Mouse (Mus musculus) hindbrain, postnatal 0 days (tissue): Measurements from ENCODE around the gene Crybb1. TPM values are rescaled to one million over a fixed set of nuclear protein-coding genes. Genes with fewer than 3 reads are reported as not detected.

Experiments
- ATAC-seq: fragments of 200-750 bp; cut with Nextera tagmentation; 2 replicates; pipeline ENCODE4 v1.8.0; 2017; ENCODE audit warnings: mild to moderate bottlenecking, moderate TSS enrichment, moderate library complexity
- DNase-seq: peaks from one replicate; pipeline ENCODE4 v3.0.0-alpha.2; 2015; ENCODE audit warnings: low spot score
- H3K27ac ChIP-seq: fragments of 300-500 bp; sonication (generic); 2 replicates; pipeline ENCODE4 v1.5.1; 2014; ENCODE audit warnings: mild to moderate bottlenecking
- H3K27me3 ChIP-seq: fragments of 300-500 bp; sonication (generic); 2 replicates; pipeline ENCODE4 v1.6.1; 2014; ENCODE audit warnings: low read length, mixed read lengths; ENCODE audit not compliant: insufficient read depth
- H3K36me3 ChIP-seq: fragments of 300-500 bp; sonication (generic); 2 replicates; pipeline ENCODE4 v1.6.1; 2014; ENCODE audit warnings: low read length, mixed read lengths; ENCODE audit not compliant: insufficient read depth
- H3K4me1 ChIP-seq: fragments of 300-500 bp; sonication (generic); 2 replicates; pipeline ENCODE4 v1.6.1; 2014; ENCODE audit warnings: antibody characterized with exemption, low read length, mixed read lengths; ENCODE audit not compliant: insufficient read depth
- H3K4me2 ChIP-seq: fragments of 300-500 bp; sonication (generic); 2 replicates; pipeline ENCODE4 v1.6.1; 2014; ENCODE audit warnings: low read depth, mild to moderate bottlenecking, low read length, moderate library complexity, mixed read lengths
- H3K4me3 ChIP-seq: fragments of 300-500 bp; sonication (generic); 2 replicates; pipeline ENCODE4 v1.5.1; 2014; ENCODE audit warnings: low read length
- H3K9ac ChIP-seq: fragments of 300-500 bp; sonication (generic); replicated peaks from 2 replicates; pipeline ENCODE4 v1.6.1; 2014; ENCODE audit warnings: mild to moderate bottlenecking, low read length, moderate library complexity, mixed read lengths
- H3K9me3 ChIP-seq: fragments of 300-500 bp; sonication (generic); 2 replicates; pipeline ENCODE4 v1.6.1; 2016; ENCODE audit warnings: low read length, mixed read lengths
- CTCF ChIP-seq: IDR thresholded peaks from 2 replicates; pipeline ENCODE4 v1.5.1; 2016; ENCODE audit warnings: antibody characterized with exemption, control low read depth, low read depth
- WGBS: fragments of 180-500 bp; shearing (Covaris S2); extraction: QIAGEN DNeasy Blood & Tissue Kit; methylation state at CpG from one replicate; pipeline ENCODE4 v1.1.7; 2014; 5-methylcytosine and 5-hydroxymethylcytosine counted together
- polyA plus RNA-seq: library from polyadenylated mRNA; unstranded; fragments of >200 nt; fragmentation: Nextera tagmentation; extraction: Ambion mirVana; gene quantifications from 2 replicates; pipeline ENCODE4 v1.2.1, GENCODE M21; 2015
- total RNA-seq: library from RNA; depleted of rRNA; stranded (reverse); fragments of >200 nt; gene quantifications from 2 replicates; pipeline ENCODE4 v1.2.3, GENCODE M21; 2014

Gene Crybb1
- total and polyA plus RNA-seq, 2 experiments from 2014 or later: 11.7 to 14.6 TPM

DNA sequence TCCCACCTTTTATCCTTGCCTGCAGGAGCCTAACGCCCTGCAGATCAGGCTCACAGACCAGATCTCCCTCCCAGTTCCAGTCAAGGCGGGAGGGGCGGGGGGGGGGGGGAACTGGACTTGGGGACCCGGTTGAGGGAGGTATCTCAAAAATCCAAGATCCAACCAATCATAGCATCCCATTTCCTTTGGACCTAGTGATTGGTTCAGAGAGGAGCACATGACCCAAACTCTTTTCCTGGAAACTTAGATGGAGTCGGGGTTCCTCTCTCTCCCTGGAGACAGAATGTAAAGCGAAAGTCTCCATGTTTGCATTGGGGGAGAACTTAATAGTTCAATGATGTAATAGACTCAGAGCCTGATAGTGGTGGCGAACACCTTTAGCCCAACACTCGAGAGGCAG, 8.2 kb upstream of the Crybb1 start:
- no peaks in the 10 kb centered on the region for H3K36me3 ChIP-seq
- DNase-seq (no peak), ATAC-seq (no peak)
- no peak for TF ChIP-seq CTCF
- no peaks in the 10 kb centered on the region for H3K9me3 ChIP-seq
- H3K9ac ChIP-seq: no peak overlapping the region
- H3K4me1 ChIP-seq: no peaks in the 10 kb centered on the region
- H3K4me2 ChIP-seq: no peak overlapping the region
- H3K4me3 ChIP-seq: no peak overlapping the region
- H3K27me3 ChIP-seq: no peaks in the 10 kb centered on the region
- no peak overlapping the region for H3K27ac ChIP-seq
- 47% methylated on average over 8 of the region's 8 CpGs for WGBS

DNA sequence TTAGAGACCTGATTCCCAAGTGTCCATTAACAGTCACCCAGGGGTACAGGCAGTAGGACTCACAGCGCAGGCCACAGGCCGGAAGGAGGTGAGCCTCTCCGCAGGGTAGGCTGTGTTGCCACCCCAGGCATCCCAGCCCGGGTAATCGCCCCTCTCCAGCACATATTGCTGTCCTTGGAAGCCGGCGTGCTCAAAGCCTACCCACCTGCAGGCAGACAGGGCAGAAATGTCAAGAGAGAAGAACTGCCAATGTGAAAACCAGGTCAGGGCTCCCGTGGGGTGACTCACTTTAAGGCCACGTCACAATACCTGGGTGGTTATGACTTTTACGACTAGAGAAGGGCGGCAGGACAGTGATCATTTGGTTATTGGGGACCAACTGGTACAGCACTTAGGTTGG, 6.5 kb upstream of the Crybb1 start:
- Histone ChIP-seq H3K9me3 (no peaks in the 10 kb centered on the region), H3K27me3 (no peaks in the 10 kb centered on the region), H3K4me2 (no peak overlapping the region), H3K4me1 (no peaks in the 10 kb centered on the region), H3K36me3 (no peaks in the 10 kb centered on the region), H3K9ac (no peak overlapping the region), H3K4me3 (no peak overlapping the region), H3K27ac (no peak overlapping the region)
- ATAC-seq (no peak), DNase-seq (no peak)
- 85% methylated on average over 11 of the region's 11 CpGs for WGBS
- no peak for TF ChIP-seq CTCF

- Histone ChIP-seq H3K36me3 (no peaks in the 10 kb centered on the region), H3K9me3 (no peaks in the 10 kb centered on the region), H3K9ac (no peak within 1 kb of the TSS), H3K27ac (no peak within 1 kb of the TSS), H3K4me1 (peaks cover 13% of the 10 kb centered on the region), H3K4me2 (no peak within 1 kb of the TSS), H3K27me3 (no peaks in the 10 kb centered on the region), H3K4me3 (no peak within 1 kb of the TSS)
- TF ChIP-seq CTCF: no peak
- ATAC-seq (no peak), DNase-seq (no peak)
- 66% methylated on average over 2 of the region's 2 CpGs for WGBS
These were observed 3.2 kb upstream of the Crybb1 start, which contains the start of gene Cryba4 for GRCm38 (mm10) chr5:112252400-112252799. Gene Cryba4 (minus strand): TSS chr5:112252518.

DNA sequence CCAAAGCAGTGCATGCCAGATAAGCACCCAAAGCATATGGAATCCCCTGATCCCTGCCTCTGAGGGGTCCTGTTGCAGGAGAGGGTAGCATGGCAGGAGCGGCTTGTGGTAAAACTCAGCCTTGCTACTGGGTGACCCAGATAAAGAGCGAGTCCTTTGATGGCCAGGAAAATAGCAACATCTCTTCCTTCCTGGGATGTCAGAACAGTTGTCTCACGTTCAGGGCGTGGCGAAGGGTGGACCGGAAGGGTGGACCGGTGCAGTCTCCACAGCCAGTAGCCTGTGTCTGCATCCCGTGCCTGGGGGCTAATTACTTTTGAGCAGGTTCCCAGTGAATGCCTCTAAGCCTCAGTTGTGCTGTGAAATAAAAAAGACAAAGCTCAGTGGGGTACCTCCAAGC, 2.4 kb upstream of the Crybb1 start:
- Histone ChIP-seq H3K27me3 (no peaks in the 10 kb centered on the region), H3K4me1 (peaks cover 13% of the 10 kb centered on the region), H3K36me3 (no peaks in the 10 kb centered on the region), H3K27ac (no peak overlapping the region), H3K4me3 (no peak overlapping the region), H3K9ac (no peak overlapping the region), H3K9me3 (no peaks in the 10 kb centered on the region), H3K4me2 (no peak overlapping the region)
- 38% methylated on average over 8 of the region's 8 CpGs for WGBS
- no peak for TF ChIP-seq CTCF
- ATAC-seq: no peak
- DNase-seq: no peak

- peak overlapping the region; percentile 41; the same call in 1 of the 2 replicates for H3K27ac ChIP-seq
- H3K27me3 ChIP-seq: no peaks in the 10 kb centered on the region
- 31% methylated on average over 7 of the region's 7 CpGs for WGBS
- H3K4me3 ChIP-seq: no peak overlapping the region
- no peaks in the 10 kb centered on the region for H3K36me3 ChIP-seq
- H3K4me1 ChIP-seq: peaks cover 13% of the 10 kb centered on the region
- no peak overlapping the region for H3K4me2 ChIP-seq
- DNase-seq (peak; percentile 73), ATAC-seq (peak; percentile 39; the same call in 1 of the 2 replicates)
- H3K9me3 ChIP-seq: no peaks in the 10 kb centered on the region
- TF ChIP-seq CTCF: no peak
- H3K9ac ChIP-seq: no peak overlapping the region
These were observed 1.3 kb upstream of the Crybb1 start for GRCm38 (mm10) chr5:112254282-112254806.

DNA sequence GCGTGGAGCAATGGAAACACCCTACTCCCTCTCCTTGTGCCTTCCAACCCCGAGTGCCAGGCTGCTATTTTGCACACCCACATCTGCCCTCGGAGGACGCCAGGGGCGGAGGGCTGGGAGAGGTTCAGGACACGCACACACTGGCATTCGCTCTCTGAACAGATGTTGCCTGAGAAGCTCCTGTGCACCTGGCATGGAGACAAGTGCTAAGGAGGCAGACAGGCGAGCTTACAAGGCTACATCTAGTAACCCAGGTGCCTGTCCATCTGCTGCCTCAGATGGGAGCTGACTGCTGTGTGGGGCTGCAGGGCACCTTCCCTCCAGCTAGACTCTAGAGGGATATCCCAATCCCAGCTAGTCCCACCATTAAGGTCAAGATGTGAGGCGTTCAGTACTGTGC, 842 bp downstream of the Crybb1 start:
- H3K4me3 ChIP-seq: no peak overlapping the region

DNA sequence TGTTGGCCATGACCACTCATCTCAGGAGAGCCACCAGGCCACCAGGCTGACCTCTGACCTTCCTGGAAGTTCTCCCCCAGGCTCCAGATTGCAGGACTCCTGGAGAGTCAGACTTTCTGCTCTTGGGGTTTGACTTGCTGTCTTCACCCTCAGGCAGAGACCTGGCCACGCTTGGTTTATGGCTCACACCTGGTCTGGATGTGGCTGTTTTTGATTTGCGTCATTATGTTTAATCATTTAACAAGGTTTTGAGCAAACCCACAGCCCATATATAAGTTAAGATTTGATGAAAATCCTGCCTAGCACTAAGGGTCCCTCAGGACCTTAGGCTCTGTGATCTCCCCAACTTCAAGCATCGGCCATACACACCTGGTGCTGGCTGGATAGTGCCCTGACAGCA, 2.3 kb downstream of the Crybb1 start:
- no peaks in the 10 kb centered on the region for H3K36me3 ChIP-seq
- WGBS: 85% methylated on average over 3 of the region's 3 CpGs
- no peak for ATAC-seq

More for the DNA sequence above, 842 bp downstream of the Crybb1 start:
- H3K27ac ChIP-seq: no peak overlapping the region
- H3K36me3 ChIP-seq: no peaks in the 10 kb centered on the region
- DNase-seq (peak; percentile 38), ATAC-seq (no peak)
- H3K27me3 ChIP-seq: no peaks in the 10 kb centered on the region
- H3K9me3 ChIP-seq: no peaks in the 10 kb centered on the region
- no peak overlapping the region for H3K9ac ChIP-seq
- 69% methylated on average over 9 of the region's 9 CpGs for WGBS
- H3K4me2 ChIP-seq: no peak overlapping the region
- H3K4me1 ChIP-seq: peaks cover 13% of the 10 kb centered on the region
- no peak for TF ChIP-seq CTCF

More for the DNA sequence above, 2.3 kb downstream of the Crybb1 start:
- H3K27ac ChIP-seq: no peak overlapping the region
- no peaks in the 10 kb centered on the region for H3K9me3 ChIP-seq
- no peak for DNase-seq
- TF ChIP-seq CTCF: no peak
- H3K4me2 ChIP-seq: no peak overlapping the region
- no peak overlapping the region for H3K9ac ChIP-seq
- H3K27me3 ChIP-seq: no peaks in the 10 kb centered on the region
- H3K4me1 ChIP-seq: peaks cover 13% of the 10 kb centered on the region
- no peak overlapping the region for H3K4me3 ChIP-seq
